Mouse (Mus musculus): ENCODE results near the gene Tfpt. TPM values are rescaled to one million over a fixed set of nuclear protein-coding genes. Genes with fewer than 3 reads are reported as not detected.

Tfpt gene
- polyA plus RNA-seq, 1 experiment from 2014 or later = 25.2 TPM

Small RNAs within 50 kb of the gene (microRNA-seq; reads per million reads assigned to microRNA genes)
- not detected for gene Gm25100
- gene Mir3572 = 3.7 reads per million, percentile 14 among the genes with 10 or more reads in this experiment

Other genes with a start within 250 kb of the Tfpt start
- gene Cacng8, start 239.2 kb downstream of the Tfpt start, polyA plus RNA-seq (2015; fragmentation: Nextera tagmentation; extraction: Ambion mirVana) = 1.5 and 1.9 TPM in 2 replicates
- gene Cacng6, start 205.7 kb downstream of the Tfpt start, polyA plus RNA-seq (2015; fragmentation: Nextera tagmentation; extraction: Ambion mirVana) = 0.36 and 0.43 TPM in 2 replicates
- gene Tarm1, start 127.3 kb downstream of the Tfpt start, polyA plus RNA-seq (2015; fragmentation: Nextera tagmentation; extraction: Ambion mirVana) = 0.41 and 0.48 TPM in 2 replicates
- 0.06 and 0.26 TPM in 2 replicates for gene Oscar, start 13.8 kb downstream of the Tfpt start, polyA plus RNA-seq (2015; fragmentation: Nextera tagmentation; extraction: Ambion mirVana)
- 456 and 472 TPM in 2 replicates for gene Ndufa3, start 12.6 kb downstream of the Tfpt start, polyA plus RNA-seq (2015; fragmentation: Nextera tagmentation; extraction: Ambion mirVana)
- gene Prpf31, start 56 bp upstream of the Tfpt start, polyA plus RNA-seq (2015; fragmentation: Nextera tagmentation; extraction: Ambion mirVana) = 82.5 and 90.0 TPM in 2 replicates
- 44.6 and 46.4 TPM in 2 replicates for gene Cnot3, start 15.3 kb upstream of the Tfpt start, polyA plus RNA-seq (2015; fragmentation: Nextera tagmentation; extraction: Ambion mirVana)
- gene Leng1, start 35.9 kb upstream of the Tfpt start, polyA plus RNA-seq (2015; fragmentation: Nextera tagmentation; extraction: Ambion mirVana) = 17.7 and 18.3 TPM in 2 replicates
- 70.9 and 72.8 TPM in 2 replicates for gene Tmc4, start 47.6 kb upstream of the Tfpt start, polyA plus RNA-seq (2015; fragmentation: Nextera tagmentation; extraction: Ambion mirVana)
- gene Tsen34, start 62.9 kb upstream of the Tfpt start, polyA plus RNA-seq (2015; fragmentation: Nextera tagmentation; extraction: Ambion mirVana) = 248 and 261 TPM in 2 replicates
- 51.2 and 53.2 TPM in 2 replicates for gene Mboat7, start 63.6 kb upstream of the Tfpt start, polyA plus RNA-seq (2015; fragmentation: Nextera tagmentation; extraction: Ambion mirVana)
- gene Rps9, start 74.1 kb upstream of the Tfpt start, polyA plus RNA-seq (2015; fragmentation: Nextera tagmentation; extraction: Ambion mirVana) = 1,416 and 1,486 TPM in 2 replicates
- 2.4 and 2.9 TPM in 2 replicates for gene Pirb, start 90.5 kb upstream of the Tfpt start, polyA plus RNA-seq (2015; fragmentation: Nextera tagmentation; extraction: Ambion mirVana)
- gene Gm15448, start 195.8 kb upstream of the Tfpt start, polyA plus RNA-seq (2015; fragmentation: Nextera tagmentation; extraction: Ambion mirVana) = 0.13 and 0.23 TPM in 2 replicates
- gene Pira2, start 215.1 kb upstream of the Tfpt start, polyA plus RNA-seq (2015; fragmentation: Nextera tagmentation; extraction: Ambion mirVana) = 0.72 and 0.92 TPM in 2 replicates